16 mouse cellular contexts compared by ENCODE assay signal in the genomic region with DNA sequence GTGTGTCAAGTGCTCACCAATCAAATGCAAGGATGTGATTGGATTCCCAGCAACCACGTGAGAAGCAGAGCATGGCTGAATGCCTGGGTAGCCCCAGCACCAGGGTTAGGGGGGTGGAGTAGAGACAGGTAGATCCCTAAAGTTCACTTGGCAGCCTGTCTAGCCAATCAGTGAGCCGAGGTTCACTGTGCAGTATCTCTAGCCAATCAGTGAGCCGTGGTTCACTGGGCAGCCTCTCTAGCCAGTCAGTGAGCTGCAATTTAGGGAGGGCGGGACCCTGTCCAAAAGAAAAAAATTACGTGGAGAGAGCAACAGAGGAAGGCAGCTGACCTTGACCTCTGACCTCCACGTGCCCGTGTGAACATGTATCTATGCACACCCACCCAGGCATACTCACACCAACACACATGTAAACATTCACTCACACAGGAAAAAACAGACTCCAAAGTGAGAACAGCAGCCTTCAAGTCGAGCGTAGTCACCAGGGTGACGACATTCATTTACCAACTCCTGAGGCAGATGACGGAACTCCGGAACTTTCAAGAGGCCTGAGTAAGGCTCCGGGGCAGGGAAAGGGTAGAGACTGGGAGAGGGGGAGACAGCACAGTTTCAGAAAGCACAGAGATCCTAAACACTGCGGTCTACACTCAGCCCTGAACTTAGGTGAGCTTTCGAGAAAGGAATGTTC. TPM values are rescaled to one million over a fixed set of nuclear protein-coding genes. Genes with fewer than 3 reads are reported as not detected.
A peak's percentile ranks its signal among the peaks of the same experiment; 100 is the strongest.
DNase-seq lines count a peak whose midpoint lies in the region; ATAC-seq and TF ChIP-seq lines count a peak whose summit lies in the region.
"Had no signal": no experiment of that assay in that cellular context is flagged by ENCODE, and none has a peak within 500 bp of the region (broad histone marks: within the 10 kb centered on the region; RNA-seq: fewer than 3 reads in every experiment).

No protein-coding gene starts in this region.

- peaks cover 29% of the 10 kb centered on the region for H3K4me1 ChIP-seq in heart, embryonic 13.5 days
- H3K4me1 ChIP-seq in lung, embryonic 16.5 days (replicated peaks; ENCODE audit: control insufficient read depth, insufficient read depth, low read length) = peaks cover 8% of the 10 kb centered on the region
- no peaks in the 10 kb centered on the region for H3K4me1 ChIP-seq in lung, adult 2 months (ENCODE audit: control insufficient read depth, insufficient read depth, low read length)
- peaks cover 8% of the 10 kb centered on the region; the same call in 1 of the 2 replicates for H3K4me1 ChIP-seq in kidney, adult 2 months (ENCODE audit: control insufficient read depth, insufficient read depth, low read length)

- H3K9ac ChIP-seq in heart, embryonic 13.5 days = peak overlapping the region; percentile 45; the same call in 1 of the 2 replicates
- no peak overlapping the region for H3K9ac ChIP-seq in lung, embryonic 16.5 days (ENCODE audit: low read length)
- H3K9ac ChIP-seq: stomach, embryonic 15.5 days had no signal

- no peak for TF ChIP-seq POLR2A in lung, adult 2 months (IDR thresholded peaks at IDR 0.05; ENCODE audit: borderline replicate concordance, extremely low read depth, low read depth, low read length)
- no peak for TF ChIP-seq POLR2A in kidney, adult 2 months (IDR thresholded peaks at IDR 0.05; ENCODE audit: low read depth, low read length)

- 41% methylated on average over 15 of the region's 15 CpGs for WGBS in heart, embryonic 13.5 days
- WGBS in lung, embryonic 16.5 days = 47% methylated on average over 15 of the region's 15 CpGs
- WGBS in lung, adult 2 months = 46% methylated on average over 15 of the region's 15 CpGs
- WGBS in kidney, adult 2 months = 37% methylated on average over 15 of the region's 15 CpGs

- no peak for TF ChIP-seq CTCF in lung, adult 2 months (IDR thresholded peaks at IDR 0.05; ENCODE audit: insufficient read depth, low read length)
- TF ChIP-seq CTCF in kidney, adult 2 months (conservative IDR thresholded peaks at IDR 0.05; ENCODE audit: insufficient read depth, insufficient read length, low read depth, low read length) = no peak

- H3K4me3 ChIP-seq in heart, embryonic 13.5 days = no peak overlapping the region
- H3K4me3 ChIP-seq in lung, embryonic 16.5 days (ENCODE audit: low read length) = no peak overlapping the region
- no peak overlapping the region for H3K4me3 ChIP-seq in lung, adult 2 months (replicated peaks; ENCODE audit: extremely low read depth, low read depth, low read length)
- no peak overlapping the region for H3K4me3 ChIP-seq in kidney, adult 2 months (ENCODE audit: insufficient read depth, low read depth, low read length)
- H3K4me3 ChIP-seq: stomach, embryonic 15.5 days had no signal

- H3K27ac ChIP-seq in heart, embryonic 13.5 days (replicated peaks) = peak overlapping the region; percentile 13; the same call in 1 of the 2 replicates
- no peak overlapping the region for H3K27ac ChIP-seq in lung, embryonic 16.5 days (ENCODE audit: low read length)
- H3K27ac ChIP-seq in kidney, adult 2 months (ENCODE audit: insufficient read depth, low read depth, low read length) = peak overlapping the region; percentile 58
- H3K27ac ChIP-seq: stomach, embryonic 15.5 days had no signal

- no peaks in the 10 kb centered on the region for H3K9me3 ChIP-seq in heart, embryonic 13.5 days
- no peaks in the 10 kb centered on the region for H3K9me3 ChIP-seq in lung, embryonic 16.5 days (ENCODE audit: control insufficient read depth, low read length)
- H3K9me3 ChIP-seq: stomach, embryonic 15.5 days had no signal

- no peaks in the 10 kb centered on the region for H3K27me3 ChIP-seq in heart, embryonic 13.5 days (replicated peaks)
- no peaks in the 10 kb centered on the region for H3K27me3 ChIP-seq in lung, embryonic 16.5 days (ENCODE audit: control insufficient read depth, insufficient read depth, low read depth, low read length)
- no peaks in the 10 kb centered on the region for H3K27me3 ChIP-seq in kidney, adult 2 months (replicated peaks; ENCODE audit: control insufficient read depth, insufficient read depth, low read length)
- H3K27me3 ChIP-seq: CH12.LX; stomach, embryonic 15.5 days had no signal

- H3K36me3 ChIP-seq in heart, embryonic 13.5 days = peaks cover 48% of the 10 kb centered on the region
- H3K36me3 ChIP-seq in lung, embryonic 16.5 days (ENCODE audit: control insufficient read depth, insufficient read depth, low read length) = no peaks in the 10 kb centered on the region
- no peaks in the 10 kb centered on the region for H3K36me3 ChIP-seq in kidney, adult 2 months (ENCODE audit: control insufficient read depth, insufficient read depth, low read length)
- H3K36me3 ChIP-seq: stomach, embryonic 15.5 days had no signal

- no peak for ATAC-seq in heart, embryonic 13.5 days (ENCODE audit: extremely low read depth, insufficient number of reproducible peaks, low FRiP score, low TSS enrichment)
- ATAC-seq in lung, embryonic 16.5 days (ENCODE audit: low read depth) = peak; percentile 62
- ATAC-seq: hindbrain, embryonic 16.5 days had no signal

- no peak overlapping the region for H3K4me2 ChIP-seq in heart, embryonic 13.5 days
- H3K4me2 ChIP-seq in lung, embryonic 16.5 days (ENCODE audit: low read depth, low read length) = no peak overlapping the region
- H3K4me2 ChIP-seq: midbrain, embryonic 11.5 days; stomach, embryonic 15.5 days had no signal

- no peak for DNase-seq in heart, adult 9 months (ENCODE audit: low spot score in 2 of 2)
- DNase-seq in lung, adult 2 months = no peak
- peak; percentile 74 for DNase-seq in kidney, adult 2 months
- peak; percentile 33 to 56 for DNase-seq in kidney, postnatal 4 days
- no peak for DNase-seq in spleen, postnatal 10 days (ENCODE audit: low spot score in 2 of 2)
- DNase-seq: cerebellum, adult 8-10 months; gastrocnemius, postnatal 36 days; left cerebral cortex, postnatal 4 days; lung, adult 18-20 months; right cerebral cortex, postnatal 4 days had no signal

RNA-seq across cellular contexts. Expression of a gene that starts 50.2 kb away (rescaled TPM):
- polyA plus RNA-seq in heart, embryonic 13.5 days (2015; fragmentation: Nextera tagmentation; extraction: Ambion mirVana) = 40.3 and 46.5 TPM in 2 replicates
- polyA plus RNA-seq in lung, embryonic 16.5 days (2015; fragmentation: Nextera tagmentation; extraction: Ambion mirVana) = 6.2 and 6.8 TPM in 2 replicates
- polyA plus RNA-seq in lung, adult 2 months (2012; rRNA removed) = 3.2 and 5.3 TPM in 2 replicates
- polyA plus RNA-seq in kidney, adult 2 months (2012; rRNA removed) = 47.6 and 51.2 TPM in 2 replicates

Comparison
In these comparisons a context has a peak if more than half of its experiments do, and no peak if none do; other contexts are left out.
1. DNase-seq: peak in kidney, adult 2 months (single experiment) and kidney, postnatal 4 days (2 of 2); none in heart, adult 9 months (0 of 2), lung, adult 2 months (single experiment) and spleen, postnatal 10 days (0 of 2).